28 mouse cellular contexts compared by ENCODE assay signal in the genomic region with DNA sequence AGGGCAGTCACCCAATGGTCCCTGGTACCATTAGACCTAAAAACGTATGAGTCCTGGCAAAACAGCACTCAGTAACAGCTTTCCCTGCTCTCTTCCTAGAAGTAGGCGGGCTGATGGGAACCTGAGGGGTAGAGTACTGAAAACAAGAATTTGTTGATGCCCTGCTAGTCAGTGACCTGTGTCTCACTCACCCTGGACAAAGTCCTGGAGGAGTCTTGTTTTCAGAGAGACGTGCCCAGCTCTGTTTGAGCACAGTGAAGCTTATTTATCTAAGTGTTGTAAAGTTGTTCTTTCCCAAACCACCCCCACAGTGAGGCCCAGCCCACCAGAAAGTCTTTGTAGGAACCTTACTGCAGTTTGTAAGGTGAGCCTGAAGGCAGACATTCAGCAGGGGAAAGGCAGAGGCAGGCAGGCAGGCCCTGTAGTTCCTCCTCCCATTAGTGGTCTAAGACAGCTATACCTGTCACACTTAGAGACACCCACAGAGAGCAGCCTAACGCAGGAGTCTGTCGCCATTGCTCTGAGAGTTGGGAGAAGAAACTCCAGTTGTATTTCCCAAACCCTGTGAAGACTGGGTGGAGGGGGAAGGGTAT. TPM values are rescaled to one million over a fixed set of nuclear protein-coding genes. Genes with fewer than 3 reads are reported as not detected.
DNase-seq lines count a peak whose midpoint lies in the region; ATAC-seq lines count a peak whose summit lies in the region.
"Had no signal": no experiment of that assay in that cellular context is flagged by ENCODE, and none has a peak within 500 bp of the region (broad histone marks: within the 10 kb centered on the region; RNA-seq: fewer than 3 reads in every experiment).

No protein-coding gene starts in this region.

- H3K4me2 ChIP-seq in intestine, embryonic 15.5 days (replicated peaks), result no peak overlapping the region
- peak overlapping the region; percentile 14; the same call in 1 of the 2 replicates for H3K4me2 ChIP-seq in kidney, embryonic 15.5 days
- no peak overlapping the region for H3K4me2 ChIP-seq in stomach, embryonic 14.5 days (replicated peaks; ENCODE audit: low read depth, low read length)
- H3K4me2 ChIP-seq: embryonic facial prominence, embryonic 13.5 days; forebrain, embryonic 12.5 days; heart, embryonic 13.5 days; hindbrain, embryonic 13.5 days; limb, embryonic 12.5 days; midbrain, embryonic 11.5 days had no signal

- H3K4me1 ChIP-seq in intestine, embryonic 15.5 days (replicated peaks), result no peaks in the 10 kb centered on the region
- H3K4me1 ChIP-seq in kidney, embryonic 15.5 days, result peaks cover 17% of the 10 kb centered on the region
- no peaks in the 10 kb centered on the region for H3K4me1 ChIP-seq in stomach, embryonic 14.5 days (ENCODE audit: control insufficient read depth, insufficient read depth, low read length)
- H3K4me1 ChIP-seq: embryonic facial prominence, embryonic 13.5 days; forebrain, embryonic 12.5 days; heart, embryonic 13.5 days; hindbrain, embryonic 13.5 days had no signal

- peak; percentile 40 for DNase-seq in kidney, adult 9 months
- DNase-seq in kidney, postnatal 25 days, result no peak
- DNase-seq in right cerebral cortex, postnatal 25 days, result no peak
- no peak for DNase-seq in layer of hippocampus, postnatal 10 days (ENCODE audit: low spot score in 2 of 2)
- DNase-seq: adrenal gland, adult 2 months; B cell, adult 2 months; cerebellum, adult 11 months; cerebellum, adult 9-11 months; gastrocnemius, postnatal 36 days; heart, adult 2 months; lung, adult 18-20 months; lung, postnatal 14 days; right cerebral cortex, postnatal 14 days; spleen, adult 18-20 months; thymus, postnatal 25 days had no signal

- no peak overlapping the region for H3K4me3 ChIP-seq in intestine, embryonic 15.5 days (replicated peaks)
- H3K4me3 ChIP-seq in kidney, embryonic 15.5 days (replicated peaks), result no peak overlapping the region
- H3K4me3 ChIP-seq in stomach, embryonic 14.5 days (ENCODE audit: low read depth, low read length), result no peak overlapping the region
- H3K4me3 ChIP-seq: embryonic facial prominence, embryonic 13.5 days; erythroblast, embryonic 14.5 days; forebrain, embryonic 12.5 days; heart, adult 2 months; heart, embryonic 13.5 days; hindbrain, embryonic 13.5 days; limb, embryonic 12.5 days had no signal

- no peak overlapping the region for H3K27ac ChIP-seq in intestine, embryonic 15.5 days
- H3K27ac ChIP-seq in kidney, embryonic 15.5 days, result peak overlapping the region; percentile 74
- H3K27ac ChIP-seq in stomach, embryonic 14.5 days (ENCODE audit: low read length), result no peak overlapping the region
- H3K27ac ChIP-seq: embryonic facial prominence, embryonic 13.5 days; forebrain, embryonic 12.5 days; heart, adult 2 months; heart, embryonic 13.5 days; hindbrain, embryonic 13.5 days; limb, embryonic 12.5 days had no signal

- no peaks in the 10 kb centered on the region for H3K27me3 ChIP-seq in intestine, embryonic 15.5 days (replicated peaks)
- H3K27me3 ChIP-seq in kidney, embryonic 15.5 days, result no peaks in the 10 kb centered on the region
- no peaks in the 10 kb centered on the region for H3K27me3 ChIP-seq in stomach, embryonic 14.5 days (ENCODE audit: control insufficient read depth, insufficient read depth, low read length)
- H3K27me3 ChIP-seq: CH12.LX; embryonic facial prominence, embryonic 13.5 days; forebrain, embryonic 12.5 days; heart, embryonic 13.5 days; hindbrain, embryonic 13.5 days; limb, embryonic 12.5 days had no signal

- peak; percentile 72 for ATAC-seq in intestine, embryonic 15.5 days
- ATAC-seq in kidney, embryonic 15.5 days (replicated peaks; ENCODE audit: low FRiP score), result peak; percentile 81
- 0 out of 2 replicates have a peak, but pooled peaks have one; percentile 23 for ATAC-seq in stomach, embryonic 14.5 days (ENCODE audit: insufficient number of reproducible peaks, insufficient read depth, low FRiP score, low read depth)
- ATAC-seq: Patski had no signal

- H3K9me3 ChIP-seq in intestine, embryonic 15.5 days, result no peaks in the 10 kb centered on the region
- no peaks in the 10 kb centered on the region for H3K9me3 ChIP-seq in kidney, embryonic 15.5 days (replicated peaks)
- no peaks in the 10 kb centered on the region for H3K9me3 ChIP-seq in stomach, embryonic 14.5 days (ENCODE audit: control insufficient read depth, low read depth, low read length)
- H3K9me3 ChIP-seq: embryonic facial prominence, embryonic 13.5 days; forebrain, embryonic 12.5 days; G1E; hindbrain, embryonic 13.5 days had no signal

- 41% methylated on average over 5 of the region's 5 CpGs for WGBS in intestine, embryonic 15.5 days
- WGBS in kidney, embryonic 15.5 days, result 23% methylated on average over 5 of the region's 5 CpGs
- WGBS in stomach, embryonic 14.5 days, result 49% methylated on average over 5 of the region's 5 CpGs

- H3K36me3 ChIP-seq in intestine, embryonic 15.5 days, result no peaks in the 10 kb centered on the region
- no peaks in the 10 kb centered on the region for H3K36me3 ChIP-seq in kidney, embryonic 15.5 days
- no peaks in the 10 kb centered on the region for H3K36me3 ChIP-seq in stomach, embryonic 14.5 days (ENCODE audit: control insufficient read depth, insufficient read depth, low read length)
- H3K36me3 ChIP-seq: embryonic facial prominence, embryonic 13.5 days; forebrain, embryonic 12.5 days; G1E; heart, embryonic 13.5 days; hindbrain, embryonic 13.5 days; limb, embryonic 12.5 days had no signal

- no peak overlapping the region for H3K9ac ChIP-seq in intestine, embryonic 15.5 days
- no peak overlapping the region for H3K9ac ChIP-seq in kidney, embryonic 15.5 days
- no peak overlapping the region for H3K9ac ChIP-seq in stomach, embryonic 14.5 days (replicated peaks; ENCODE audit: low read depth, low read length)
- H3K9ac ChIP-seq: embryonic facial prominence, embryonic 13.5 days; forebrain, embryonic 12.5 days; heart, embryonic 13.5 days; hindbrain, embryonic 13.5 days; limb, embryonic 12.5 days had no signal

RNA-seq across cellular contexts. Expression of a gene that starts 14.2 kb away (rescaled TPM):
- 40.3 and 49.1 TPM in 2 replicates for polyA plus RNA-seq in intestine, embryonic 15.5 days (2015; fragmentation: Nextera tagmentation; extraction: Ambion mirVana)
- polyA plus RNA-seq in kidney, embryonic 15.5 days (2015; fragmentation: Nextera tagmentation; extraction: Ambion mirVana), result 28.2 and 29.4 TPM in 2 replicates
- 26.9 and 28.1 TPM in 2 replicates for polyA plus RNA-seq in stomach, embryonic 14.5 days (2014; fragmentation: Nextera tagmentation; extraction: Ambion mirVana)
- 10 to 100 TPM; 33.0 to 42.3 TPM for total RNA-seq in layer of hippocampus, postnatal 10 days (2021)

Comparison
In these comparisons a context has a peak if more than half of its experiments do, and no peak if none do; other contexts are left out.
1. ATAC-seq: peak in every context shown above with its lines; median percentile 81 in kidney, embryonic 15.5 days; 72 in intestine, embryonic 15.5 days; 23 in stomach, embryonic 14.5 days.